Mouse (Mus musculus) G1E (cell line): ENCODE results near the gene Ccdc73. TPM values are rescaled to one million over a fixed set of nuclear protein-coding genes. Genes with fewer than 3 reads are reported as not detected.

Source experiments
- ATAC-seq: 2 replicates; pipeline ENCODE4 v1.8.0; 2016; ENCODE audit warnings: mild to moderate bottlenecking; ENCODE audit not compliant: insufficient number of reproducible peaks, poor library complexity, low FRiP score, severe bottlenecking; ENCODE audit errors: extremely low read depth
- DNase-seq: peaks from one replicate; pipeline ENCODE4 v3.0.0; 2012; ENCODE audit warnings: low spot score
- H3K27me3 ChIP-seq: 2 replicates; pipeline ENCODE4 v1.6.1; 2012; ENCODE audit warnings: mild to moderate bottlenecking, low read length, inconsistent platforms; ENCODE audit not compliant: insufficient read depth
- H3K36me3 ChIP-seq: replicated peaks from 2 replicates; pipeline ENCODE3; 2012; ENCODE audit warnings: mild to moderate bottlenecking, inconsistent platforms
- H3K4me1 ChIP-seq: 2 replicates; pipeline ENCODE4 v1.6.1; 2012; ENCODE audit warnings: low read depth, low read length, inconsistent platforms, mixed read lengths; ENCODE audit not compliant: insufficient read depth
- H3K4me3 ChIP-seq: 2 replicates; pipeline ENCODE4 v1.5.1; 2012; ENCODE audit warnings: low read depth, mild to moderate bottlenecking, inconsistent platforms, low read length, moderate library complexity, mixed read lengths
- H3K9me3 ChIP-seq: replicated peaks from 2 replicates; pipeline ENCODE4 v1.6.1; 2012; ENCODE audit warnings: inconsistent platforms
- CTCF ChIP-seq: IDR thresholded peaks from 2 replicates; pipeline ENCODE4 v1.5.1; 2012; ENCODE audit warnings: low read depth, low read length, inconsistent platforms, mixed read lengths
- GATA1 ChIP-seq: IDR thresholded peaks from 2 replicates; pipeline ENCODE4 v1.6.1; 2012; ENCODE audit warnings: borderline replicate concordance, low read length, inconsistent platforms, mixed read lengths
- GATA2 ChIP-seq: IDR thresholded peaks from 2 replicates; pipeline ENCODE4 v1.6.1; 2012; ENCODE audit warnings: low read depth, low read length, inconsistent platforms, borderline replicate concordance
- POLR2AphosphoS5 ChIP-seq: IDR thresholded peaks from 2 replicates; pipeline ENCODE4 v1.6.1; 2012; ENCODE audit warnings: low read depth, low read length, inconsistent platforms; ENCODE audit not compliant: insufficient replicate concordance
- TAL1 ChIP-seq: conservative IDR thresholded peaks from 2 replicates; pipeline ENCODE4 v1.6.1; 2012; ENCODE audit warnings: low read depth, low read length, inconsistent platforms, mixed read lengths
- polyA plus RNA-seq: library from polyadenylated mRNA; stranded (reverse); fragments of >175 nt; gene quantifications from 2 replicates; pipeline ENCODE4 v1.2.3, GENCODE M21; 2012
- total RNA-seq, 2 experiments: library from RNA; stranded (forward) in 1 of 2; stranded (reverse) in 1 of 2; fragments of 200-1000 nt in 1 of 2; fragments of >200 nt in 1 of 2; fragmentation: Nextera tagmentation in 1 of 2; gene quantifications; 2 replicates each; pipeline ENCODE4 v1.2.3; 2014 to 2017

Ccdc73 gene
- total and polyA plus RNA-seq, 3 experiments: 0.66 to 34.6 TPM; not detected in 1

GRCm38 (mm10) chr2:104996201-104996600 is 128.6 kb downstream of the Ccdc73 start:
- Histone ChIP-seq H3K4me3 (no peak overlapping the region), H3K27me3 (no peaks in the 10 kb centered on the region), H3K36me3 (peaks cover 62% of the 10 kb centered on the region), H3K9me3 (no peaks in the 10 kb centered on the region), H3K4me1 (no peaks in the 10 kb centered on the region)
- TF ChIP-seq GATA1: no peak
- TF ChIP-seq POLR2AphosphoS5: no peak
- no peak for TF ChIP-seq TAL1
- DNase-seq: no peak
- ATAC-seq: no peak

DNA sequence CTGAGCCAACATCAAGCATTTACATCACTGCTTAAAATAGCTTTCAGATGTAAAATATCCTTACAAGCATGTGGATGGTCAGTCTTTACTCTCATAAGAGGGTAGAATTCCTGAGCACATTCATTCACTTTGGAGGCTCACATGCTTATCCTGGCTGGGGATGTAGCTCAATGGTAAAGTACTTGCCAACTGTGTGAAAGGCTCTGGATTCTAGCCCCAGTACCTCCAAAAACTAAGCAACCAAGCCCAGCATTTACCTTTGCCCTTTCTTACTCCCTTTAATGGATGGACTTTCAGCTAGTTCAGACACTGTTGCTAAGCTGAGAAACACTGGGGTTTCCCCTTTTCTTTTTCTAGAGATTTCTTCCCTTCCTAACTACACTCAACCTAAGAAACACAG is 139.6 kb downstream of the Ccdc73 start:
- TF ChIP-seq GATA1: no peak
- no peak for TF ChIP-seq POLR2AphosphoS5
- no peak for TF ChIP-seq GATA2
- no peak for TF ChIP-seq CTCF
- no peak for TF ChIP-seq TAL1

DNA sequence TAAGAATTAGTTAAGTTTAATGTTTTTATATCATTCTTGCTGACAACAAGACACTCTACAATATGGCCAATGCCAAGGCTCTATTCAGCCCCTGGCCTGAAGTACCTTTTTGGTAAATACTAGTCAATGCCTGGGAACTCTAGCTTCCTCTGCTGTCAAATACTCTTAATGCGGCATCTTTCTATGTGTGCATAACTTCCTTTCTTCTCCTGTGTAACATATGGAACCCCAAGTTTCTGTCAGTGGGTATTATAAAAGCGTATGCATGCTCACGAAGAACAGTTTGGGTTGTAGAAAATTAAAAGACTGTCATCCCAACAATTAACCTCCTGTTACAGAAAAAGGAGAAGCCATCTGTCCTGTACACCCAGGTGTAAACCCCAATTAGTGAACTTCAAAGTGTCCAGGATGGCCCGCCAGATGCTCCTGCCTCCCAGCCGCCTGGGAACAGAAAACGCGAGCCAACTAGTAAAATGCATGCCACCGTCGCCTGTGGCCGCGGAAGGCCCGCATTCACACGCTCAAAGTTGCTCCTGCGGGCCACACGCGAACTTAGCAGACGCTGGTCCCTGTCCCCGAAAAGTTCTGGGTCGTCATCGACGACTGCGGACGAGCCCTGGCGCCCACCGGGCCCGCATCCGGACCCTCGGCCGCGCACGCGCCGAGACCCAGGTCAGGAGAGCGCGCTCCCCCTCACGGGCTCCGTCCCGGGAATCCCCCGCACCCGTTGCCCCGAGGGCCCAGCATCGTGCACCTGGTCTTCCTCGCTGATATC is 148.8 kb downstream of the Ccdc73 start:
- ATAC-seq (no peak), DNase-seq (no peak)
- Histone ChIP-seq H3K4me1 (peaks cover 46% of the 10 kb centered on the region), H3K27me3 (no peaks in the 10 kb centered on the region), H3K4me3 (peak overlapping the region; percentile 95), H3K9me3 (no peaks in the 10 kb centered on the region), H3K36me3 (peaks cover 29% of the 10 kb centered on the region)
- no peak for TF ChIP-seq GATA2
- TF ChIP-seq POLR2AphosphoS5: no peak
- TF ChIP-seq CTCF: no peak
- TF ChIP-seq GATA1: no peak
- TF ChIP-seq TAL1: no peak

More for the DNA sequence above, 139.6 kb downstream of the Ccdc73 start:
- ATAC-seq: no peak
- no peak for DNase-seq
- H3K27me3 ChIP-seq: no peaks in the 10 kb centered on the region
- H3K9me3 ChIP-seq: no peaks in the 10 kb centered on the region
- no peak overlapping the region for H3K4me3 ChIP-seq
- H3K36me3 ChIP-seq: peaks cover 91% of the 10 kb centered on the region
- H3K4me1 ChIP-seq: no peaks in the 10 kb centered on the region; the same call in 1 of the 2 replicates

DNA sequence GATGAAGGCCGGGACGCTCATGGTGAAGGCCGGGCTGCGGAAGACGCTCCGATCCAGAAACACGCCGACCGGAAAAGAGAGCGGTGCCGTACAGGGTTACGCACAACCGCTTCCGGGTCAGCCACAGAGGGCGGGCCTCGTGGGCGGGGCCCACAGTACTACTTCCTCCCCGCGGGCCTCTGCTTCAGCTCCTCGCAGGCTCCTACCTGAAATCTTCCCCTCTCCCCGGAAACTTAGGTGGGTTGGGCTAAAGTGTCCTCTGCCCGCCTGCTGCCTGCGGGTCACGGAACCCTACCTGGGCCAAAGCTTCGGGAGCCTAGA is 149.3 kb downstream of the Ccdc73 start, which contains the start of gene Eif3m:
Gene Eif3m (minus strand): TSS at position 114 of the 321 bp plus-strand sequence.
- DNase-seq: peak; percentile 68
- Histone ChIP-seq H3K27me3 (no peaks in the 10 kb centered on the region), H3K9me3 (no peaks in the 10 kb centered on the region), H3K4me1 (peaks cover 51% of the 10 kb centered on the region), H3K36me3 (peaks cover 24% of the 10 kb centered on the region), H3K4me3 (peak within 1 kb of the TSS; percentile 95)
- no peak for TF ChIP-seq CTCF
- TF ChIP-seq GATA1: no peak
- TF ChIP-seq POLR2AphosphoS5: no peak
- TF ChIP-seq GATA2: no peak
- no peak for TF ChIP-seq TAL1
- peak; percentile 96 for ATAC-seq

- no peak for TF ChIP-seq POLR2AphosphoS5
- no peak for TF ChIP-seq GATA1
- no peak for TF ChIP-seq TAL1
- TF ChIP-seq CTCF: no peak
- no peaks in the 10 kb centered on the region for H3K9me3 ChIP-seq
- H3K27me3 ChIP-seq: no peaks in the 10 kb centered on the region
- H3K36me3 ChIP-seq: peaks cover 15% of the 10 kb centered on the region
- peaks cover 55% of the 10 kb centered on the region for H3K4me1 ChIP-seq
- DNase-seq: no peak
- peak overlapping the region; percentile 95; the same call in 1 of the 2 replicates for H3K4me3 ChIP-seq
- ATAC-seq: no peak
Observed at GRCm38 (mm10) chr2:105017802-105018201, 150.2 kb downstream of the Ccdc73 start.

GRCm38 (mm10) chr2:105019457-105019856 is 151.9 kb downstream of the Ccdc73 start:
- H3K27me3 ChIP-seq: no peaks in the 10 kb centered on the region
- ATAC-seq (no peak), DNase-seq (no peak)
- no peak overlapping the region for H3K4me3 ChIP-seq
- TF ChIP-seq TAL1: no peak
- no peak for TF ChIP-seq GATA1
- TF ChIP-seq CTCF: no peak
- no peak for TF ChIP-seq GATA2
- TF ChIP-seq POLR2AphosphoS5: no peak
- no peaks in the 10 kb centered on the region for H3K9me3 ChIP-seq
- H3K36me3 ChIP-seq: peaks cover 3% of the 10 kb centered on the region
- peaks cover 59% of the 10 kb centered on the region for H3K4me1 ChIP-seq
